In genomic region chr16:36128092-36128491, GRCm38 (mm10) we compare ENCODE assay signal across 26 mouse cellular contexts. TPM values are rescaled to one million over a fixed set of nuclear protein-coding genes. Genes with fewer than 3 reads are reported as not detected.
A peak's percentile ranks its signal among the peaks of the same experiment; 100 is the strongest.
DNase-seq lines count a peak whose midpoint lies in the region; ATAC-seq lines count a peak whose summit lies in the region.
"Had no signal": no experiment of that assay in that cellular context is flagged by ENCODE, and none has a peak within 500 bp of the region (broad histone marks: within the 10 kb centered on the region; RNA-seq: fewer than 3 reads in every experiment).

No protein-coding gene starts in this region.

- H3K4me3 ChIP-seq in midbrain, embryonic 16.5 days (ENCODE audit: low read depth, low read length): no peak overlapping the region
- H3K4me3 ChIP-seq: embryonic facial prominence, embryonic 12.5 days; forebrain, embryonic 15.5 days; heart, adult 2 months; heart, embryonic 15.5 days had no signal

- no peaks in the 10 kb centered on the region for H3K36me3 ChIP-seq in midbrain, embryonic 16.5 days (ENCODE audit: control insufficient read depth, insufficient read depth, low read length)
- H3K36me3 ChIP-seq: embryonic facial prominence, embryonic 12.5 days; forebrain, embryonic 15.5 days; heart, embryonic 15.5 days had no signal

- no peak for ATAC-seq in midbrain, embryonic 16.5 days
- ATAC-seq: forebrain, embryonic 15.5 days had no signal

- no peak overlapping the region for H3K9ac ChIP-seq in midbrain, embryonic 16.5 days (ENCODE audit: low read depth, low read length)
- H3K9ac ChIP-seq: embryonic facial prominence, embryonic 12.5 days; forebrain, embryonic 15.5 days; heart, embryonic 15.5 days; hindbrain, embryonic 14.5 days had no signal

- H3K27ac ChIP-seq in midbrain, embryonic 16.5 days (ENCODE audit: low read length): no peak overlapping the region
- H3K27ac ChIP-seq: embryonic facial prominence, embryonic 12.5 days; forebrain, embryonic 15.5 days; heart, adult 2 months; heart, embryonic 15.5 days; hindbrain, embryonic 14.5 days had no signal

- no peak overlapping the region for H3K4me2 ChIP-seq in midbrain, embryonic 16.5 days (ENCODE audit: low read length)
- H3K4me2 ChIP-seq: embryonic facial prominence, embryonic 12.5 days; forebrain, embryonic 15.5 days; heart, embryonic 11.5 days; heart, embryonic 15.5 days; hindbrain, embryonic 14.5 days had no signal

- H3K4me1 ChIP-seq in midbrain, embryonic 16.5 days (ENCODE audit: control insufficient read depth, insufficient read depth, low read length): no peaks in the 10 kb centered on the region
- H3K4me1 ChIP-seq: embryonic facial prominence, embryonic 12.5 days; forebrain, embryonic 15.5 days; heart, embryonic 15.5 days had no signal

- DNase-seq in kidney, adult 18-20 months: peak; percentile 16
- peak; percentile 9 for DNase-seq in kidney, adult 9 months
- DNase-seq in kidney, postnatal 10 days: peak; percentile 10
- peak; percentile 13 to 31 for DNase-seq in kidney, postnatal 4 days
- no peak for DNase-seq in adrenal gland, postnatal 25 days
- no peak for DNase-seq in left cerebral cortex, adult 11 months (ENCODE audit: low spot score)
- DNase-seq: adrenal gland, adult 8-10 months; cerebellum, adult 11 months; cerebellum, adult 8-10 months; cerebellum, postnatal 14 days; gastrocnemius, postnatal 14 days; heart, adult 2 months; heart, postnatal 14 days had no signal

- WGBS in midbrain, embryonic 16.5 days: 90% methylated on average over 7 of the region's 7 CpGs

- no peaks in the 10 kb centered on the region for H3K9me3 ChIP-seq in midbrain, embryonic 16.5 days (replicated peaks; ENCODE audit: control insufficient read depth, low read length, poor library complexity, severe bottlenecking)
- H3K9me3 ChIP-seq: embryonic facial prominence, embryonic 12.5 days; forebrain, embryonic 15.5 days; heart, embryonic 15.5 days had no signal

- no peaks in the 10 kb centered on the region for H3K27me3 ChIP-seq in midbrain, embryonic 16.5 days (ENCODE audit: control insufficient read depth, insufficient read depth, low read depth, low read length)
- H3K27me3 ChIP-seq: embryonic facial prominence, embryonic 12.5 days; forebrain, embryonic 15.5 days; heart, embryonic 15.5 days had no signal

RNA-seq across cellular contexts. Expression of gene Csta1, which starts 2.9 kb away (rescaled TPM):
- not detected in 2 replicates for total RNA-seq in adrenal gland, postnatal 25 days (2021)
- not detected in 2 replicates for polyA plus RNA-seq in midbrain, embryonic 16.5 days (2015; fragmentation: Nextera tagmentation; extraction: Ambion mirVana)
- total RNA-seq: adrenal gland, adult 8-10 months; adrenal gland, postnatal 4 days; common myeloid progenitor, adult 5-6 weeks; ES-E14; gastrocnemius, postnatal 14 days; heart, adult 2 months; heart, postnatal 14 days; hematopoietic stem cell, adult 5-6 weeks had no signal
- polyA plus RNA-seq: brain, embryonic 14.5 days; embryonic facial prominence, embryonic 12.5 days; forebrain, embryonic 11.5 days; forebrain, embryonic 15.5 days; gonadal fat pad, adult 2 months; heart, adult 2 months; heart, embryonic 11.5 days; heart, embryonic 15.5 days; hindbrain, embryonic 14.5 days had no signal

RNA-seq across cellular contexts. Expression of gene Stfa2l1, which starts 28.5 kb away (rescaled TPM):
- total RNA-seq in adrenal gland, postnatal 25 days (2021): not detected in 2 replicates
- 0.51 TPM in 1 of 2 replicates, not detected in the other for polyA plus RNA-seq in midbrain, embryonic 16.5 days (2015; fragmentation: Nextera tagmentation; extraction: Ambion mirVana)
- total RNA-seq: adrenal gland, adult 8-10 months; common myeloid progenitor, adult 5-6 weeks; ES-E14; gastrocnemius, postnatal 14 days; heart, adult 2 months; heart, postnatal 14 days; hematopoietic stem cell, adult 5-6 weeks had no signal
- polyA plus RNA-seq: embryonic facial prominence, embryonic 12.5 days; forebrain, embryonic 15.5 days; gonadal fat pad, adult 2 months; heart, adult 2 months; heart, embryonic 11.5 days; hindbrain, embryonic 14.5 days had no signal

RNA-seq across cellular contexts. Expression of gene Gm5483, which starts 55.9 kb away (rescaled TPM):
- total RNA-seq in adrenal gland, postnatal 25 days (2021): not detected in 2 replicates
- polyA plus RNA-seq in midbrain, embryonic 16.5 days (2015; fragmentation: Nextera tagmentation; extraction: Ambion mirVana): 0.67 TPM in 1 of 2 replicates, not detected in the other
- total RNA-seq: adrenal gland, adult 8-10 months; ES-E14; gastrocnemius, postnatal 14 days; heart, adult 2 months; heart, postnatal 14 days had no signal
- polyA plus RNA-seq: gonadal fat pad, adult 2 months; heart, adult 2 months; heart, embryonic 11.5 days had no signal

RNA-seq across cellular contexts. Expression of gene Ccdc58, which starts 56.6 kb away (rescaled TPM):
- 54.1 and 66.4 TPM in 2 replicates for total RNA-seq in adrenal gland, postnatal 25 days (2021)
- polyA plus RNA-seq in midbrain, embryonic 16.5 days (2015; fragmentation: Nextera tagmentation; extraction: Ambion mirVana): 24.7 and 27.7 TPM in 2 replicates

RNA-seq across cellular contexts. Expression of gene Fam162a, which starts 56.7 kb away (rescaled TPM):
- 164 TPM in 2 replicates for total RNA-seq in adrenal gland, postnatal 25 days (2021)
- polyA plus RNA-seq in midbrain, embryonic 16.5 days (2015; fragmentation: Nextera tagmentation; extraction: Ambion mirVana): 131 and 137 TPM in 2 replicates

Comparison
In these comparisons a context has a peak if more than half of its experiments do, and no peak if none do; other contexts are left out.
1. DNase-seq: peak in kidney, adult 18-20 months (single experiment), kidney, adult 9 months (single experiment), kidney, postnatal 10 days (single experiment) and kidney, postnatal 4 days (2 of 2); none in adrenal gland, postnatal 25 days (single experiment) and left cerebral cortex, adult 11 months (single experiment).